Mouse (Mus musculus) limb, embryonic 11.5 days (tissue): ENCODE measurements at regions not wholly inside any gene's neighbourhood (a gene's known extent, or its start where the extent isn't known, plus 50 kb on each side); places are given as distances from the start of the nearest gene placed in this dataset.

ENCODE experiments used
- ATAC-seq: fragments of 200-750 bp; cut with Nextera tagmentation; 2 replicates; pipeline ENCODE4 v1.8.0; 2017; ENCODE audit warnings: low read depth; ENCODE audit not compliant: insufficient number of reproducible peaks, low FRiP score, low TSS enrichment
- DNase-seq: peaks from one replicate; pipeline ENCODE4 v3.0.0-alpha.2; 2015; ENCODE audit warnings: low spot score
- H3K27ac ChIP-seq: fragments of 300-500 bp; sonication (generic); replicated peaks from 2 replicates; pipeline ENCODE4 v1.5.1; 2014; ENCODE audit warnings: low read depth, mild to moderate bottlenecking, low read length
- H3K27me3 ChIP-seq: fragments of 300-500 bp; sonication (generic); 2 replicates; pipeline ENCODE4 v1.6.1; 2014; ENCODE audit warnings: mild to moderate bottlenecking, low read length, mixed read lengths; ENCODE audit not compliant: control insufficient read depth, insufficient read depth
- H3K36me3 ChIP-seq: fragments of 300-500 bp; sonication (generic); 2 replicates; pipeline ENCODE4 v1.6.1; 2014; ENCODE audit warnings: mild to moderate bottlenecking, low read length, moderate library complexity, mixed read lengths; ENCODE audit not compliant: control insufficient read depth, insufficient read depth
- H3K4me1 ChIP-seq: fragments of 300-500 bp; sonication (generic); 2 replicates; pipeline ENCODE4 v1.6.1; 2014; ENCODE audit warnings: low read length, mixed read lengths; ENCODE audit not compliant: control insufficient read depth, insufficient read depth
- H3K4me2 ChIP-seq: fragments of 300-500 bp; sonication (generic); 2 replicates; pipeline ENCODE4 v1.6.1; 2014; ENCODE audit warnings: low read depth, mild to moderate bottlenecking, moderate library complexity; ENCODE audit not compliant: severe bottlenecking
- H3K4me3 ChIP-seq: fragments of 300-500 bp; sonication (generic); 2 replicates; pipeline ENCODE4 v1.5.1; 2014; ENCODE audit warnings: low read depth, low read length
- H3K9ac ChIP-seq: fragments of 300-500 bp; sonication (generic); 2 replicates; pipeline ENCODE4 v1.6.1; 2014; ENCODE audit warnings: mild to moderate bottlenecking, low read length
- H3K9me3 ChIP-seq: fragments of 300-500 bp; sonication (generic); 2 replicates; pipeline ENCODE4 v1.6.1; 2016; ENCODE audit warnings: low read length; ENCODE audit not compliant: control insufficient read depth
- WGBS: fragments of 180-500 bp; shearing (Covaris S2); extraction: QIAGEN DNeasy Blood & Tissue Kit; methylation state at CpG from one replicate; pipeline ENCODE4 v1.1.7; 2014; 5-methylcytosine and 5-hydroxymethylcytosine counted together

- no peak for DNase-seq
- no peak overlapping the region for H3K27ac ChIP-seq
- no peak for ATAC-seq
- no peaks in the 10 kb centered on the region for H3K36me3 ChIP-seq
- no peaks in the 10 kb centered on the region for H3K27me3 ChIP-seq
- no peak overlapping the region for H3K4me2 ChIP-seq
- H3K4me3 ChIP-seq = no peak overlapping the region
- no peaks in the 10 kb centered on the region for H3K9me3 ChIP-seq
- H3K9ac ChIP-seq = no peak overlapping the region
- WGBS = 77% methylated on average over 4 of the region's 4 CpGs
- no peaks in the 10 kb centered on the region for H3K4me1 ChIP-seq
These were observed 83.1 kb downstream of the Thbs2 start for GRCm38 (mm10) chr17:14610791-14611522.

- no peak overlapping the region for H3K4me3 ChIP-seq
- no peaks in the 10 kb centered on the region for H3K4me1 ChIP-seq
- ATAC-seq = no peak
- DNase-seq = no peak
- H3K4me2 ChIP-seq = no peak overlapping the region
- no peaks in the 10 kb centered on the region for H3K9me3 ChIP-seq
- 91% methylated on average over 4 of the region's 4 CpGs for WGBS
- no peaks in the 10 kb centered on the region for H3K36me3 ChIP-seq
- H3K27me3 ChIP-seq = no peaks in the 10 kb centered on the region
- H3K9ac ChIP-seq = no peak overlapping the region
- H3K27ac ChIP-seq = no peak overlapping the region
These were observed 85.2 kb downstream of the Thbs2 start for GRCm38 (mm10) chr17:14608845-14609244.

GRCm38 (mm10) chr17:14606356-14606989, 87.6 kb downstream of the Thbs2 start:
- no peaks in the 10 kb centered on the region for H3K4me1 ChIP-seq
- DNase-seq = no peak
- H3K27ac ChIP-seq = no peak overlapping the region
- no peaks in the 10 kb centered on the region for H3K27me3 ChIP-seq
- no peaks in the 10 kb centered on the region for H3K9me3 ChIP-seq
- H3K4me2 ChIP-seq = no peak overlapping the region
- H3K36me3 ChIP-seq = no peaks in the 10 kb centered on the region
- 81% methylated on average over 5 of the region's 5 CpGs for WGBS
- no peak overlapping the region for H3K9ac ChIP-seq
- H3K4me3 ChIP-seq = no peak overlapping the region
- ATAC-seq = no peak

GRCm38 (mm10) chr17:14599681-14600080, 94.4 kb downstream of the Thbs2 start:
- Histone ChIP-seq H3K27ac (no peak overlapping the region), H3K9ac (no peak overlapping the region), H3K9me3 (no peaks in the 10 kb centered on the region), H3K4me3 (no peak overlapping the region), H3K36me3 (no peaks in the 10 kb centered on the region), H3K4me1 (no peaks in the 10 kb centered on the region), H3K27me3 (no peaks in the 10 kb centered on the region), H3K4me2 (no peak overlapping the region)
- ATAC-seq = no peak
- DNase-seq = no peak
- WGBS = 80% methylated on average over 10 of the region's 10 CpGs

GRCm38 (mm10) chr17:14596470-14596869, 97.6 kb downstream of the Thbs2 start:
- ATAC-seq (no peak), DNase-seq (no peak)
- no peak overlapping the region for H3K4me3 ChIP-seq
- no peaks in the 10 kb centered on the region for H3K27me3 ChIP-seq
- H3K4me1 ChIP-seq = no peaks in the 10 kb centered on the region
- H3K9me3 ChIP-seq = no peaks in the 10 kb centered on the region
- 88% methylated on average over 7 of the region's 7 CpGs for WGBS
- H3K36me3 ChIP-seq = no peaks in the 10 kb centered on the region
- H3K9ac ChIP-seq = no peak overlapping the region
- H3K4me2 ChIP-seq = no peak overlapping the region
- no peak overlapping the region for H3K27ac ChIP-seq

- ATAC-seq = no peak
- no peak overlapping the region for H3K4me3 ChIP-seq
- 81% methylated on average over 7 of the region's 7 CpGs for WGBS
- H3K9me3 ChIP-seq = no peaks in the 10 kb centered on the region
- no peaks in the 10 kb centered on the region for H3K27me3 ChIP-seq
- no peak overlapping the region for H3K27ac ChIP-seq
- DNase-seq = no peak
- no peak overlapping the region for H3K4me2 ChIP-seq
- no peak overlapping the region for H3K9ac ChIP-seq
- no peaks in the 10 kb centered on the region for H3K36me3 ChIP-seq
- no peaks in the 10 kb centered on the region for H3K4me1 ChIP-seq
These were observed 98.5 kb downstream of the Thbs2 start for GRCm38 (mm10) chr17:14595525-14595924.

- ATAC-seq (no peak), DNase-seq (no peak)
- WGBS = 89% methylated on average over 12 of the region's 12 CpGs
- no peaks in the 10 kb centered on the region for H3K27me3 ChIP-seq
- no peak overlapping the region for H3K4me2 ChIP-seq
- no peak overlapping the region for H3K27ac ChIP-seq
- H3K9ac ChIP-seq = no peak overlapping the region
- H3K36me3 ChIP-seq = no peaks in the 10 kb centered on the region
- H3K4me1 ChIP-seq = no peaks in the 10 kb centered on the region
- no peaks in the 10 kb centered on the region for H3K9me3 ChIP-seq
- H3K4me3 ChIP-seq = no peak overlapping the region
These were observed 105.8 kb downstream of the Thbs2 start for GRCm38 (mm10) chr17:14588086-14588817.

- H3K36me3 ChIP-seq = no peaks in the 10 kb centered on the region
- no peaks in the 10 kb centered on the region for H3K27me3 ChIP-seq
- H3K27ac ChIP-seq = no peak overlapping the region
- H3K9ac ChIP-seq = no peak overlapping the region
- no peaks in the 10 kb centered on the region for H3K4me1 ChIP-seq
- no peaks in the 10 kb centered on the region for H3K9me3 ChIP-seq
- no peak overlapping the region for H3K4me2 ChIP-seq
- WGBS = 81% methylated on average over 3 of the region's 3 CpGs
- DNase-seq = no peak
- no peak overlapping the region for H3K4me3 ChIP-seq
- ATAC-seq = no peak
These were observed 114.4 kb downstream of the Thbs2 start for GRCm38 (mm10) chr17:14579671-14580070.
